Mouse (Mus musculus): Measurements from ENCODE around the gene Tmem252.

- TF ChIP-seq CTCF (IDR thresholded peaks at IDR 0.05; ENCODE audit: insufficient read depth, low read depth, low read length) (no peak), POLR2A (IDR thresholded peaks at IDR 0.05; ENCODE audit: insufficient read depth, low read depth, low read length) (no peak)
Observed at GRCm38 (mm10) chr19:24716303-24717097, 42.7 kb downstream of the Tmem252 start.

Data from olfactory bulb, adult 2 months (tissue).